Mouse (Mus musculus) lung, embryonic 16.5 days (tissue): Measurements from ENCODE around the gene Ccdc120. TPM values are rescaled to one million over a fixed set of nuclear protein-coding genes. Genes with fewer than 3 reads are reported as not detected.
A peak's percentile ranks its signal among the peaks of the same experiment; 100 is the strongest.

ENCODE experiments used
- ATAC-seq: fragments of 200-750 bp; cut with Nextera tagmentation; 2 replicates; pipeline ENCODE4 v1.8.0; 2017; ENCODE audit warnings: low read depth, mild to moderate bottlenecking, moderate library complexity
- H3K27ac ChIP-seq: fragments of 300-500 bp; sonication (generic); 2 replicates; pipeline ENCODE4 v1.5.1; 2014; ENCODE audit warnings: mild to moderate bottlenecking, control low read depth, low read length
- H3K27me3 ChIP-seq: fragments of 300-500 bp; sonication (generic); 2 replicates; pipeline ENCODE4 v1.6.1; 2014; ENCODE audit warnings: low read depth, low read length, mixed read lengths; ENCODE audit not compliant: control insufficient read depth, insufficient read depth
- H3K36me3 ChIP-seq: fragments of 300-500 bp; sonication (generic); 2 replicates; pipeline ENCODE4 v1.6.1; 2014; ENCODE audit warnings: low read length; ENCODE audit not compliant: control insufficient read depth, insufficient read depth
- H3K4me1 ChIP-seq: fragments of 300-500 bp; sonication (generic); replicated peaks from 2 replicates; pipeline ENCODE4 v1.6.1; 2014; ENCODE audit warnings: low read length, mixed read lengths; ENCODE audit not compliant: control insufficient read depth, insufficient read depth
- H3K4me2 ChIP-seq: fragments of 300-500 bp; sonication (generic); 2 replicates; pipeline ENCODE4 v1.6.1; 2014; ENCODE audit warnings: low read depth, low read length, control low read depth
- H3K4me3 ChIP-seq: fragments of 300-500 bp; sonication (generic); 2 replicates; pipeline ENCODE4 v1.5.1; 2014; ENCODE audit warnings: mild to moderate bottlenecking, low read length, control low read depth
- H3K9ac ChIP-seq: fragments of 300-500 bp; sonication (generic); 2 replicates; pipeline ENCODE4 v1.6.1; 2014; ENCODE audit warnings: low read length, control low read depth
- H3K9me3 ChIP-seq: fragments of 300-500 bp; sonication (generic); 2 replicates; pipeline ENCODE4 v1.6.1; 2016; ENCODE audit warnings: low read length; ENCODE audit not compliant: control insufficient read depth
- WGBS: fragments of 180-500 bp; shearing (Covaris S2); extraction: QIAGEN DNeasy Blood & Tissue Kit; methylation state at CpG from one replicate; pipeline ENCODE4 v1.1.7; 2014; 5-methylcytosine and 5-hydroxymethylcytosine counted together
- polyA plus RNA-seq: library from polyadenylated mRNA; unstranded; fragments of >200 nt; fragmentation: Nextera tagmentation; extraction: Ambion mirVana; gene quantifications from 2 replicates; pipeline ENCODE4 v1.2.1, GENCODE M21; 2015

Gene Ccdc120
- polyA plus RNA-seq, 1 experiment from 2014 or later = 27.0 TPM

DNA sequence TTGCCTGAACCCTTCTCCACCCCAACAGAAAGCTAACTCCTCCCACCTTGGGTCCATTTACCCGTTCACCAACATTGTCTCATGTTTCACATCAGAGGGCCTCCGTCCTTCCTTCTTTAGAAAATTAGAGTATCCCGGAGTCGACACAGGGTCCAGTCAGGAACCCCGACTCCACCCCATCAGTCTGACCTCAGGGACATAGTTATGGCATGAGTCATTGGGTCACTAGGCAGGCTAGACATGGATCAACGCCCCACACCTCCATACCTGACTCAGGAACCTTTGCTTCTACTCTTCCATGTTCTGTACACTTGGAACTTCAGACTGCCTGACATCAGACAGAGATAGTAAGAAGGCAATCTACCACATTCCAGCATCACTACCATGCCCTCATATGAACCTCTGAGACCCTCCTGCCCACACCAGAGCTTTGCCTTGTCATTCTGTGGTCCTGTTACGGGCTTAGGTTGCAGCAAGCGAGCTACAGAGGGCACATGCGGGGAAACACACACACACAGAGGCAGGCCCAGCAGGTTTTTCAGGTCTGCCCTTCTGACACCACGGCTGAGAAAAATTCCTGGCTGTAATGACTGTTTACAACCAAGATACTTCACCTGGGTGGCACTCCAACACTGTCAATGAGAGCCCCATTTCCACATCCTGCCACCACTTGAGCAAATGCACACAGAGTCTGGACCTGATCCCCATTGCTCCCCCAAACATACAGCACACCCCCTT lies 10.5 kb downstream of the Ccdc120 start:
- peak overlapping the region; percentile 80 for H3K27ac ChIP-seq
- no peak overlapping the region for H3K9ac ChIP-seq
- H3K36me3 ChIP-seq = no peaks in the 10 kb centered on the region; the same call in 1 of the 2 replicates
- 37% methylated on average over 10 of the region's 10 CpGs for WGBS
- ATAC-seq = peak; percentile 83
- H3K4me3 ChIP-seq = peak overlapping the region; percentile 41
- no peaks in the 10 kb centered on the region for H3K4me1 ChIP-seq
- H3K4me2 ChIP-seq = peak overlapping the region; percentile 46
- H3K27me3 ChIP-seq = no peaks in the 10 kb centered on the region
- H3K9me3 ChIP-seq = no peaks in the 10 kb centered on the region

DNA sequence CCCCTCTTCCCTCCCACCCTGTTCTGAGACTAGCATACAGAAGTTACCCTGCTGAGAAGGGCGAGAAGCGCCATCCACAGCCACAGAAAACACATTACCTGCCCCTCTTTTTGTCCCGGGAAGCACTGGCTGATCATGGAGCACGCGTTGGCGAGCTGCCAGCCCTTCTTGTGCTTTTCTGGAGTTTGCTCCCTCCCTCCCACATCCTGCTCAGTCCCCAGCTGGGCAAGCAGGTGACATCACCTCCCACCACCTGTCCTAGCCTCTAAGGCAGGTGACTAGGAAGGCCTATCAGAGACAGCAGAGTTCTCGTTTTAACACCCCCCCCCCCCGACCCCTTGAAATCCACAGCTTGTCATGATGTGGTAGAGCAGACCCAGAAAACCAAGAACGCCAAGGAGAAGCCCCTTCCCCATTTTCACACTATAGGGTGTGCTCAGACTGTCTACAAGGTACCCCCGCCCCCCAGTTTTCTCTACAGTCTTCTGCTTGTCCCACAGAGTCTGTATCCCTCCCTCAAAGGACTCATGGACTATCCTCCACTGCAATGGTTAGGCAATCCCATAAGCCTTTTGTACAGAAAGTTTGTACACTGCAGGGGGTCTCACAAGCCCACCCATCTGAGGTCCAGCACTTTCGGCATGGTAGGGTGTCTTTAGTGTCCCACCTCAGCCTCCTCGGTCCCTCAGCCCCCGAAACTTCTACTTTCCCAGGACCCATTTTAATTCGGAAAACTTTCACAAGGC lies 11.2 kb downstream of the Ccdc120 start:
- Histone ChIP-seq H3K9me3 (no peaks in the 10 kb centered on the region), H3K4me2 (peak overlapping the region; percentile 46), H3K4me1 (no peaks in the 10 kb centered on the region), H3K27me3 (no peaks in the 10 kb centered on the region), H3K36me3 (no peaks in the 10 kb centered on the region; the same call in 1 of the 2 replicates), H3K27ac (peak overlapping the region; percentile 80), H3K4me3 (peak overlapping the region; percentile 41), H3K9ac (0 out of 2 replicates have a peak overlapping the region, but pooled peaks have one; percentile 1)
- peak; percentile 67; the same call in 1 of the 2 replicates for ATAC-seq
- 60% methylated on average over 14 of the region's 14 CpGs for WGBS

GRCm38 (mm10) chrX:7733571-7734156 lies 17.0 kb downstream of the Ccdc120 start:
- Histone ChIP-seq H3K9ac (0 out of 2 replicates have a peak overlapping the region, but pooled peaks have one; percentile 23), H3K36me3 (no peaks in the 10 kb centered on the region; the same call in 1 of the 2 replicates), H3K4me2 (no peak overlapping the region), H3K27ac (no peak overlapping the region), H3K4me1 (no peaks in the 10 kb centered on the region), H3K27me3 (no peaks in the 10 kb centered on the region), H3K4me3 (no peak overlapping the region), H3K9me3 (no peaks in the 10 kb centered on the region)
- 34% methylated on average over 22 of the region's 26 CpGs for WGBS
- ATAC-seq = peak; percentile 32; the same call in 1 of the 2 replicates

DNA sequence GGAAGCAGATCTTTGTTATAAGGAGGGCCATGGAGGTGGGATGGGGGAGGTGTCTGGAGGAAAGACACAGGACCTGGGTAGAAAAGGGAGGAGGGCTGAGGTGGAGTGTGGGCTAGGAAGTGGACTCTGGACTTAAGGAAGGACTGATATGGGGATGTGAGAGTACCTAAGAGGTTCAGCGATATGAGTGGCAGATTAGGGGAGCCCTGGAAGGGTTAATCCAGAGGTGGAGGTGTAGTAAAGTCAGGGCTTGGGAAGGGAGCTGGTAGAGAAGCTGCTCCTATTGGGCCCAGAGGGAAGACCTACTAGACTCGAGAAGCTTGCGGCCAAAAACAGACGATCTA lies 21.8 kb downstream of the Ccdc120 start:
- Histone ChIP-seq H3K27me3 (no peaks in the 10 kb centered on the region), H3K27ac (no peak overlapping the region), H3K4me2 (peak overlapping the region; percentile 57), H3K36me3 (peaks cover 5% of the 10 kb centered on the region), H3K9me3 (no peaks in the 10 kb centered on the region), H3K4me3 (peak overlapping the region; percentile 53), H3K9ac (peak overlapping the region; percentile 64), H3K4me1 (no peaks in the 10 kb centered on the region)
- WGBS = 30% methylated on average over 4 of the region's 4 CpGs
- ATAC-seq = no peak

GRCm38 (mm10) chrX:7728215-7728921 lies 22.3 kb downstream of the Ccdc120 start, which contains the start of gene Praf2:
Gene Praf2 (plus strand): TSS chrX:7728439.
- Histone ChIP-seq H3K4me1 (no peaks in the 10 kb centered on the region), H3K27ac (peak within 1 kb of the TSS; percentile 67), H3K4me2 (peak within 1 kb of the TSS; percentile 57), H3K36me3 (peaks cover 5% of the 10 kb centered on the region), H3K9ac (peak within 1 kb of the TSS; percentile 64), H3K4me3 (peak within 1 kb of the TSS; percentile 53), H3K27me3 (no peaks in the 10 kb centered on the region), H3K9me3 (no peaks in the 10 kb centered on the region)
- ATAC-seq = peak; percentile 91
- 15% methylated on average over 41 of the region's 42 CpGs for WGBS

DNA sequence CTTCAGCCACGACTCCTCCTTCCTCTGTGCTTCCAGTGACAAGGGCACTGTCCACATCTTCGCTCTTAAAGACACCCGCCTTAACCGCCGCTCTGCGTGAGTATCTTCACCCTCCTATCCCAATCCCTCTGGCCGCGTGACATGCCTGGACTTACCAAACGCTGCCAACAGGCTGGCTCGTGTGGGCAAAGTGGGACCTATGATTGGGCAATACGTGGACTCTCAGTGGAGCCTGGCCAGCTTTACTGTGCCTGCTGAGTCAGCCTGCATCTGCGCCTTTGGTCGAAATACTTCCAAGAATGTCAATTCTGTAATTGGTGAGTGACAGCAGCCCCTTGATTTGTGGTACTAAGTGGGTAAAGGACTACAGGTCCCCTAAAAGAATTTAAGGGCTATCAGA lies 23.5 kb downstream of the Ccdc120 start:
- Histone ChIP-seq H3K9me3 (no peaks in the 10 kb centered on the region), H3K27ac (no peak overlapping the region), H3K4me3 (no peak overlapping the region), H3K9ac (no peak overlapping the region), H3K4me2 (no peak overlapping the region), H3K36me3 (peaks cover 5% of the 10 kb centered on the region), H3K4me1 (0 out of 2 replicates have a peak, but pooled peaks cover 3% of the 10 kb centered on the region), H3K27me3 (no peaks in the 10 kb centered on the region)
- no peak for ATAC-seq
- WGBS = 83% methylated on average over 13 of the region's 13 CpGs

DNA sequence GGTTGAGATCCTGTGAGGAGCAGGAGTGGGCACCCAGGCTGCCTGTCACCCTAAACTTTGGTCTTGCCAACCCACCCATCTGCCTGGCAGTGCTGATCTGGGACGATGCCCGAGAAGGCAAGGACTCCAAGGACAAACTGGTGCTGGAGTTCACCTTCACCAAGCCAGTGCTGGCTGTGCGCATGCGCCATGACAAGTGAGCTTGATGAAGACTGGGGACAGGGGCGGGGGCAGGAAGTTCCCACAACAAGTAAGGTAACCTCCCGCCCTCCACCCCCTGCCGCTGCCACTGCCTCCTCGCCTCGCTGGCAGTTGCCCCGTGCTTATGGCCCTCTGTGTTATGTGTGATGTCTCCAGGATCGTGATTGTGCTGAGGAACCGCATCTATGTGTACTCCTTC lies 24.9 kb downstream of the Ccdc120 start:
- H3K9ac ChIP-seq = no peak overlapping the region
- 0 out of 2 replicates have a peak, but pooled peaks cover 3% of the 10 kb centered on the region for H3K4me1 ChIP-seq
- no peaks in the 10 kb centered on the region for H3K9me3 ChIP-seq
- WGBS = 87% methylated on average over 12 of the region's 12 CpGs
- H3K4me3 ChIP-seq = no peak overlapping the region
- no peak overlapping the region for H3K4me2 ChIP-seq
- peaks cover 5% of the 10 kb centered on the region for H3K36me3 ChIP-seq
- ATAC-seq = no peak
- no peaks in the 10 kb centered on the region for H3K27me3 ChIP-seq
- no peak overlapping the region for H3K27ac ChIP-seq

GRCm38 (mm10) chrX:7724135-7724534 lies 26.6 kb downstream of the Ccdc120 start:
- H3K27me3 ChIP-seq = no peaks in the 10 kb centered on the region
- peaks cover 5% of the 10 kb centered on the region for H3K36me3 ChIP-seq
- WGBS = 59% methylated on average over 7 of the region's 7 CpGs
- no peak for ATAC-seq
- H3K4me3 ChIP-seq = peak overlapping the region; percentile 66; the same call in 1 of the 2 replicates
- peak overlapping the region; percentile 75 for H3K27ac ChIP-seq
- no peaks in the 10 kb centered on the region for H3K9me3 ChIP-seq
- peak overlapping the region; percentile 47; the same call in 1 of the 2 replicates for H3K4me2 ChIP-seq
- H3K9ac ChIP-seq = no peak overlapping the region
- 0 out of 2 replicates have a peak, but pooled peaks cover 3% of the 10 kb centered on the region for H3K4me1 ChIP-seq
